Mouse (Mus musculus) induced T-regulatory cell, adult 2 months (primary cell): ENCODE measurements at regions not wholly inside any gene's neighbourhood (a gene's known extent, or its start where the extent isn't known, plus 50 kb on each side); places are given as distances from the start of the nearest gene placed in this dataset.

Experiments
- DNase-seq: peaks from one replicate; pipeline ENCODE4 v3.0.0-alpha.2; 2012; ENCODE audit warnings: low read depth

- no peak for DNase-seq
These were observed 104.8 kb upstream of the 1700066M21Rik start for GRCm38 (mm10) chr1:57272593-57272992.

GRCm38 (mm10) chr1:57281549-57281948, 95.9 kb upstream of the 1700066M21Rik start:
- DNase-seq: no peak

GRCm38 (mm10) chr1:57296186-57296585, 81.2 kb upstream of the 1700066M21Rik start:
- DNase-seq: no peak

DNA sequence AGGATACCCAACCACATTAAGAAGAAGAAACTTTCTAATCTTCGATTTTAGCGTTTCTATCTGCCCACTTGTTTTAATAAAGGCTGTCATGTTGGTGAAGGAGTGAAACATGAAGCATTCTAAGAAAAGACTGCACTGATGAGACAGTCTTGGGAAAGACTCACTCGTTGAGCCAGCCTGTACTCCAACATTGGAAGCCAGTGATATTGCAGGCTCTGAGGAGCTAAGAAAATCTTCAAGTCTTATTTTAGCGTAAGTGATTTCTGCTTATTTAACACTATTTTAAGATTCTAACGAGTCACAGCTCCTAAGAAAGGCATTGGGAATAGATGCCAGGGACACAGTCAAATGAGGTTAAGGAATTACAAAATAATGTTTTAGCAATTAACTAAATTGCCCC, 78.9 kb upstream of the 1700066M21Rik start:
- no peak for DNase-seq

- DNase-seq: no peak
These were observed 76.0 kb upstream of the 1700066M21Rik start for GRCm38 (mm10) chr1:57301260-57301979.

GRCm38 (mm10) chr1:57301980-57302331, 75.5 kb upstream of the 1700066M21Rik start:
- DNase-seq: no peak

GRCm38 (mm10) chr1:57304757-57305156, 72.7 kb upstream of the 1700066M21Rik start:
- DNase-seq: no peak

GRCm38 (mm10) chr1:57322535-57322934, 54.9 kb upstream of the 1700066M21Rik start:
- no peak for DNase-seq

DNA sequence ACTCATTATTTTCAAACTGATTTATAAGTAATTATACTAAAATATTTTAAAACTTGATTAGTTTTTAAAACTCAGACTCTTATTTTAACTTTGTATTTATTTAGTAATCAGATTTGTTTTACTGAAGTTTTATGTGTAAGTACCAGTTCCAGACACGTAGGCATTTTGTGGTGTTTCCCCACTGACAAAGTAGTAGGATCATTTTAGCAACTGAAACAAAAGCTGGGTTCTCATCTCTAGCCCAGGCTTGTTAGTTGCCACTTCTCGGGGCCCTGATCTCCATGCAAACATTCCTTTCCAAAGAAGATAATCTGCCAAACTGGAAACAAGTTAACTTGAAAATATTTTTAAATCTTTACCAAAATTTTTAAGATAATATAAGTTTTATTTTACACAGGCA, 54.3 kb upstream of the 1700066M21Rik start:
- DNase-seq: no peak

GRCm38 (mm10) chr1:57325585-57326165, 51.7 kb upstream of the 1700066M21Rik start:
- DNase-seq: no peak
